Mouse (Mus musculus) hindbrain, postnatal 0 days (tissue): ENCODE results near the gene Btg2. TPM values are rescaled to one million over a fixed set of nuclear protein-coding genes. Genes with fewer than 3 reads are reported as not detected.

Experiments
- ATAC-seq: fragments of 200-750 bp; cut with Nextera tagmentation; 2 replicates; pipeline ENCODE4 v1.8.0; 2017; ENCODE audit warnings: mild to moderate bottlenecking, moderate TSS enrichment, moderate library complexity
- DNase-seq: peaks from one replicate; pipeline ENCODE4 v3.0.0-alpha.2; 2015; ENCODE audit warnings: low spot score
- H3K27ac ChIP-seq: fragments of 300-500 bp; sonication (generic); 2 replicates; pipeline ENCODE4 v1.5.1; 2014; ENCODE audit warnings: mild to moderate bottlenecking
- H3K27me3 ChIP-seq: fragments of 300-500 bp; sonication (generic); 2 replicates; pipeline ENCODE4 v1.6.1; 2014; ENCODE audit warnings: low read length, mixed read lengths; ENCODE audit not compliant: insufficient read depth
- H3K36me3 ChIP-seq: fragments of 300-500 bp; sonication (generic); 2 replicates; pipeline ENCODE4 v1.6.1; 2014; ENCODE audit warnings: low read length, mixed read lengths; ENCODE audit not compliant: insufficient read depth
- H3K4me1 ChIP-seq: fragments of 300-500 bp; sonication (generic); 2 replicates; pipeline ENCODE4 v1.6.1; 2014; ENCODE audit warnings: antibody characterized with exemption, low read length, mixed read lengths; ENCODE audit not compliant: insufficient read depth
- H3K4me2 ChIP-seq: fragments of 300-500 bp; sonication (generic); 2 replicates; pipeline ENCODE4 v1.6.1; 2014; ENCODE audit warnings: low read depth, mild to moderate bottlenecking, low read length, moderate library complexity, mixed read lengths
- H3K4me3 ChIP-seq: fragments of 300-500 bp; sonication (generic); 2 replicates; pipeline ENCODE4 v1.5.1; 2014; ENCODE audit warnings: low read length
- H3K9ac ChIP-seq: fragments of 300-500 bp; sonication (generic); replicated peaks from 2 replicates; pipeline ENCODE4 v1.6.1; 2014; ENCODE audit warnings: mild to moderate bottlenecking, low read length, moderate library complexity, mixed read lengths
- H3K9me3 ChIP-seq: fragments of 300-500 bp; sonication (generic); 2 replicates; pipeline ENCODE4 v1.6.1; 2016; ENCODE audit warnings: low read length, mixed read lengths
- CTCF ChIP-seq: IDR thresholded peaks from 2 replicates; pipeline ENCODE4 v1.5.1; 2016; ENCODE audit warnings: antibody characterized with exemption, control low read depth, low read depth
- WGBS: fragments of 180-500 bp; shearing (Covaris S2); extraction: QIAGEN DNeasy Blood & Tissue Kit; methylation state at CpG from one replicate; pipeline ENCODE4 v1.1.7; 2014; 5-methylcytosine and 5-hydroxymethylcytosine counted together
- polyA plus RNA-seq: library from polyadenylated mRNA; unstranded; fragments of >200 nt; fragmentation: Nextera tagmentation; extraction: Ambion mirVana; gene quantifications from 2 replicates; pipeline ENCODE4 v1.2.1, GENCODE M21; 2015
- total RNA-seq: library from RNA; depleted of rRNA; stranded (reverse); fragments of >200 nt; gene quantifications from 2 replicates; pipeline ENCODE4 v1.2.3, GENCODE M21; 2014

Gene Btg2
- total and polyA plus RNA-seq, 2 experiments from 2014 or later: 13.2 to 26.1 TPM

DNA sequence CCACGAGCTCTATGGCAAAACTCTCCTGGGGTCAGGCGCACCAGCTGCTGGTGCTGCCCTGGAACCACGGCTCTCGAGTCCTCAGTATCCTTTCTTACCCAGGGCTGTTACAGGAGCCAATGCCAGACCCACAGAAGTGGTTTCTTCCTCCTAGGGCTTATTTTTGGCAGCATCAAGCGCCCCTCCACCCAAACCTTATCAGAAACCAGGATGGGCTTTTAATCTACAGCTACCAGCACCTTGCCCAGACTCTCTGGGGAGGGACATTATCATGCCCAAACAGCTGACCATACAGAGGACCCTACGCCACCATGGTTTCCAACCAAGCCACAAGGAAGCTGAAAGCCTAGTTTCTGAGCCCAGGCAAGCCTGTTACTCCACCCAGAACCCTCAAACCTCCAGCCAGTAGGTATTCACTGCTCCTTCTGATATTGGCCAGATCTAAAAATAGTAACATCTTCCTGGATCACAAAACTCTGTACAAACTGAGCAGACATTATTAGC is 5.8 kb downstream of the Btg2 start:
- Histone ChIP-seq H3K4me3 (no peak overlapping the region), H3K4me2 (no peak overlapping the region), H3K27ac (no peak overlapping the region), H3K4me1 (peaks cover 35% of the 10 kb centered on the region), H3K36me3 (0 out of 2 replicates have a peak, but pooled peaks cover 5% of the 10 kb centered on the region), H3K9me3 (no peaks in the 10 kb centered on the region), H3K9ac (no peak overlapping the region), H3K27me3 (no peaks in the 10 kb centered on the region)
- no peak for TF ChIP-seq CTCF
- WGBS: 59% methylated on average over 6 of the region's 6 CpGs
- ATAC-seq (no peak), DNase-seq (no peak)

DNA sequence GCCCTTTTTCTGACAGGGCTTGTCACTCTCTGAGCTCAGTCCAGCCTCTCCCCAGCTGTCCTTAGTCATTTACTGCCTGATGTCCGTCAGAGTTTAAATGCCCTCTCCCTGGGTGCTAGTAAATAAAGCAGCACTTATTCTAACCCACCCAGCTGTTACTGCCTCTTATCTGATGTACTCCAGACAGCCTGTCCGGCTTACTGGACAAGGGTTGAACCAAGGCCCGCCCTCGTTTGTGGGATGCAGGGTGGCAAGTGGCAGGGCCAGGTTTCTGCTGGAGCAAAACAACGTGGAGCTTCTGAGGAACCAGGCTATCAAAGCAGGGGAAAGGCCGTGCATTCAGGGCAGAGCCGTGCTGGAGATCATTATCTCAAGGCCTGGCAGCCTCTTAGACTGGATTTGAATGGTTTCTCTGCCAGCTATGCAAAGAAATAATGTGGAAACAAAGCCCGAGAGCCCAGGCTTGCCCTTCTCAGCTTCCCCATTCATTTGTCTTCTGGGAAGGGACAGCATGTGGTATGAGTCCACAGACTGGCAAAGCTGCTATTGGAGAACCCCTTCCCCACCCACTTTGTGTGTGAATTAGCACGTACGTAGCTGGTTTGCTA is 7.4 kb downstream of the Btg2 start:
- Histone ChIP-seq H3K36me3 (0 out of 2 replicates have a peak, but pooled peaks cover 5% of the 10 kb centered on the region), H3K9ac (no peak overlapping the region), H3K4me3 (no peak overlapping the region), H3K27me3 (no peaks in the 10 kb centered on the region), H3K4me2 (no peak overlapping the region), H3K4me1 (peaks cover 31% of the 10 kb centered on the region), H3K27ac (peak overlapping the region; percentile 32; the same call in 1 of the 2 replicates), H3K9me3 (no peaks in the 10 kb centered on the region)
- DNase-seq: peak; percentile 30
- WGBS: 25% methylated on average over 10 of the region's 10 CpGs
- ATAC-seq: no peak
- TF ChIP-seq CTCF: no peak

DNA sequence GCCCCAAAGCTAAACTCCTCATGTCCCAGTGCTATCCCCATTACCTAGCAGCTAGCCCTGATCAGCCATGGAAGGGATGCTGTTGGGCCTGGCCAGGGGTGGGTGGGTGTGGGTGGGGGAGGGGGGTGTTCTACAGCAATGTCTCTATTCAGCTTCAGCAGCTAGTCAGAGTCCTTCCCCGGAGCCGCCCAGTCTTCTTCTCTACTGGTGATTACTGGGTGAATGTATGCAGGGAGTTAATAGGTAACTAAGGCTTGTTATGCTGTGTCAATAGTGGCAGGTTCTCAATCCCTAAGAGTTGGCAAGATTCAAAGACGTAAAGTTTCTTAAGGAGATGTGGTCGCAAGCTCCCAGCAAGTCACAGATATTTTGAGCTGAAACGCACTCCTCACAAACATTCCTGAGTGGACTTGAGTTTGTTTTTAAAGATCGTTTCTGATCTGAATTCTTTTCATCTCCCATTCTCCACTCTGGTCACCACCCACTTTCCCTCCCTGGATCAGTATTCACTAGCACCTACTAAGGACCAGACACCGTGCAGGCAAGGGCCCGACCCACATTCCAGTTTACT is 8.7 kb downstream of the Btg2 start:
- Histone ChIP-seq H3K27me3 (no peaks in the 10 kb centered on the region), H3K4me2 (no peak overlapping the region), H3K9me3 (no peaks in the 10 kb centered on the region), H3K27ac (no peak overlapping the region), H3K9ac (no peak overlapping the region), H3K4me3 (no peak overlapping the region), H3K4me1 (peaks cover 20% of the 10 kb centered on the region), H3K36me3 (0 out of 2 replicates have a peak, but pooled peaks cover 5% of the 10 kb centered on the region)
- no peak for TF ChIP-seq CTCF
- DNase-seq (no peak), ATAC-seq (no peak)
- WGBS: 66% methylated on average over 8 of the region's 8 CpGs

DNA sequence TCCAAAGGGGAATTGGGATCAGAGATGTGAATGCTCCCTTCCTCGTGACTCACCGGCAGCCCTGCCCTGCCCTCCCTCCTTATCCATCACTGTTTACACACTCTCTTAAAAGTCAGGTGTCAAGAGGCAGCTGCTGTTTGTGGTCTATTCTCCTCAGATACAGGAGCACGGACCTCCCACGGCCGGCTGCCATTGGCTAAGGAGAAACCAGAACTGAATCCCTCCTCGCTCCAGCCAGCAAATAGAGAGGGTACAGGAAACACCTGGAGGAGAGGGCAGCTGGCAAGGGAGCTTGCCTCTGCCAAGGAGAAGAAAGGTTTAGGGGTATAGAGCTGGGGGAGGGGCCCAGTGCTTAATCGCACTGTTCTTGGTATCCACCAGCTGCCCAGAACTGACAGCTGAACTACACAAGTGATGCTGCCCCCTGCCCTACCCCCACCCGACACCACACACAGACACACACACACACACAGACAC is 11.7 kb downstream of the Btg2 start:
- WGBS: 14% methylated on average over 8 of the region's 8 CpGs
- Histone ChIP-seq H3K9me3 (no peaks in the 10 kb centered on the region), H3K4me1 (peaks cover 38% of the 10 kb centered on the region), H3K27me3 (no peaks in the 10 kb centered on the region), H3K4me3 (no peak overlapping the region), H3K27ac (0 out of 2 replicates have a peak overlapping the region, but pooled peaks have one; percentile 11), H3K9ac (no peak overlapping the region), H3K36me3 (no peaks in the 10 kb centered on the region), H3K4me2 (no peak overlapping the region)
- TF ChIP-seq CTCF: no peak
- ATAC-seq (peak; percentile 50), DNase-seq (peak; percentile 72)

DNA sequence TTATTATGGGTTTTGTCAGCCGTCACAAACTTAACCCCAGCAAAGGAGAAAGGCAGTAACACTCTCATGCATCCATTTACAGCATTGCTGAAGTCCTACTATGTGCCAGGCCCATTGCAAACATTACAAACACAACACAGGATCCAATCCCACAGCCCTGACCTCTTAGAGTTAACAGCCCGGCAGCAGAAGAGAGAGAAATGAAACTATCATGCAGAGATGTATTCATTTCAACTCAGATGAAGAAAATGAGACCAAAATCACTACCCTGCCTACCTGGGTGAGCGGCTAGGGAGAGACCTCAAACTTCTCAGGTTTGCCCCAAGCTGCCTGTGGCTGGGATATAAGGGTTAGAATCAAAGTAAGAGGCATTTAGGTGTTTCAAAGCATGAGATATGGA is 12.4 kb downstream of the Btg2 start:
- Histone ChIP-seq H3K9ac (no peak overlapping the region), H3K27me3 (no peaks in the 10 kb centered on the region), H3K9me3 (no peaks in the 10 kb centered on the region), H3K4me2 (no peak overlapping the region), H3K27ac (peak overlapping the region; percentile 11; the same call in 1 of the 2 replicates), H3K36me3 (no peaks in the 10 kb centered on the region), H3K4me3 (no peak overlapping the region), H3K4me1 (peaks cover 40% of the 10 kb centered on the region)
- TF ChIP-seq CTCF: no peak
- DNase-seq (no peak), ATAC-seq (no peak)
- 54% methylated on average over 3 of the region's 3 CpGs for WGBS

DNA sequence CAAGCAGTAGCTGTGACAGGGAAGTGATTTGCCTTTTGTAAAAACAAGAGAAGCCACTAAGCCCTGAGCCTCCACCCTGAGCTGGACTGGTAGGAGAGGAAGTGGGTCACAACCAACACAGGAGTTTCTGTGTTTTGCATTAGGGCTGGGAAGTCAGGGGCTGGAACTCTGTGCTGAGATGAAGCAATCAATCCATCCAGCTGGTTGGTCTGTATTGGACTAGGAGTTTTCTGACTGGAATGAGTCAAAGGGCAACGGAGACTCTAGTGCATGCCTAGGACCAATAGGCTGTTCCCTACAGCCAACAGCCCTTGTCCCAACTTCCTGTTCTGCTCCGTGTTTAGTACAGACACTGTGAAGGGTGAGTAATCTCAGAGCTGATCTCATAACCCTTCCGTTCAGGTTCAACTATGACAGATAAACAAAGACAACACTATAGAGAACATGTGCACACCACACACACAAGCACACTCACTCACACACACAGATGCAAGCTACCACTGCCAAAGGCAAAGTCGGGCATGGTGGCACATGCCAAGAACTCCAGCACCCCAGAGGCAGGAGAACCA is 13.6 kb downstream of the Btg2 start:
- Histone ChIP-seq H3K36me3 (no peaks in the 10 kb centered on the region), H3K27me3 (no peaks in the 10 kb centered on the region), H3K27ac (no peak overlapping the region), H3K4me3 (no peak overlapping the region), H3K9me3 (no peaks in the 10 kb centered on the region), H3K9ac (no peak overlapping the region), H3K4me1 (peaks cover 44% of the 10 kb centered on the region), H3K4me2 (no peak overlapping the region)
- 57% methylated on average over 4 of the region's 4 CpGs for whole genome bisulfite sequencing
- TF ChIP-seq CTCF: no peak
- DNase-seq: no peak
- ATAC-seq: no peak
